11 mouse cellular contexts compared by ENCODE assay signal in genomic region chr4:155675991-155676390, GRCm38 (mm10). TPM values are rescaled to one million over a fixed set of nuclear protein-coding genes. Genes with fewer than 3 reads are reported as not detected.
DNase-seq lines count a peak whose midpoint lies in the region; ATAC-seq and TF ChIP-seq lines count a peak whose summit lies in the region.
"Had no signal": no experiment of that assay in that cellular context is flagged by ENCODE, and none has a peak within 500 bp of the region (broad histone marks: within the 10 kb centered on the region; RNA-seq: fewer than 3 reads in every experiment).

No protein-coding gene starts in this region.

- dilution Hi-C loops in CH12.LX (cut with MboI; ENCODE audit: extremely low pct_ligation_motif_present, extremely low pct_unique_long_range_greater_than_20kb, low sequenced_read_pairs), result no loop called here

- no peaks in the 10 kb centered on the region for H3K27me3 ChIP-seq in CH12.LX (replicated peaks)
- H3K27me3 ChIP-seq: midbrain, embryonic 15.5 days had no signal

- no peak for TF ChIP-seq POLR2A in CH12.LX (IDR thresholded peaks at IDR 0.05; ENCODE audit: low read depth, low read length)

- TF ChIP-seq EP300 in CH12.LX (IDR thresholded peaks at IDR 0.05; ENCODE audit: low read length), result no peak

- in situ Hi-C loops in CH12.LX (cut with MboI; ENCODE audit: low pct_ligation_motif_present, low pct_unique_long_range_greater_than_20kb, low sequenced_read_pairs), result no loop called here

- H3K27ac ChIP-seq in CH12.LX (ENCODE audit: insufficient read depth, low read depth), result no peak overlapping the region
- H3K27ac ChIP-seq: midbrain, embryonic 15.5 days had no signal

- H3K9ac ChIP-seq in CH12.LX (ENCODE audit: insufficient read depth, low read depth), result no peak overlapping the region
- H3K9ac ChIP-seq: midbrain, embryonic 15.5 days had no signal

- no peak overlapping the region for H3K4me2 ChIP-seq in CH12.LX (ENCODE audit: insufficient read depth, low read depth, poor library complexity, severe bottlenecking)
- H3K4me2 ChIP-seq: midbrain, embryonic 15.5 days had no signal

- no peaks in the 10 kb centered on the region for H3K9me3 ChIP-seq in CH12.LX (replicated peaks; ENCODE audit: low read length)
- H3K9me3 ChIP-seq: midbrain, embryonic 15.5 days had no signal

- H3K4me1 ChIP-seq in CH12.LX (ENCODE audit: control insufficient read depth in 1 of 2, insufficient read depth in 2 of 2), result no peaks in the 10 kb centered on the region
- H3K4me1 ChIP-seq: midbrain, embryonic 15.5 days had no signal

- H3K79me2 ChIP-seq in CH12.LX (replicated peaks; ENCODE audit: control insufficient read depth, extremely low read depth, insufficient read depth, poor library complexity, severe bottlenecking), result no peaks in the 10 kb centered on the region

- ATAC-seq in granulocyte monocyte progenitor cell, adult 5-6 weeks (replicated peaks; ENCODE audit: poor library complexity, severe bottlenecking), result peak; percentile 42; the same call in 1 of the 2 replicates
- ATAC-seq: midbrain, embryonic 15.5 days had no signal

- DNase-seq in adrenal gland, postnatal 14 days, result peak; percentile 60
- no peak for DNase-seq in adrenal gland, adult 18-20 months (ENCODE audit: low spot score in 2 of 2)
- DNase-seq in layer of hippocampus, adult 11-12 months (ENCODE audit: low spot score), result peak; percentile 35
- no peak for DNase-seq in layer of hippocampus, adult 9-10 months (ENCODE audit: low spot score)
- DNase-seq in CH12.LX (ENCODE audit: extremely low read depth), result no peak
- DNase-seq in spleen, adult 12 weeks (ENCODE audit: low spot score), result no peak
- no peak for DNase-seq in right cerebral cortex, postnatal 10 days (ENCODE audit: low spot score in 2 of 2)

- no peak overlapping the region for H3K4me3 ChIP-seq in CH12.LX (replicated peaks in 1 of 3; ENCODE audit: low read depth in 2 of 3, low read length in 2 of 3, poor library complexity in 1 of 3)
- H3K4me3 ChIP-seq: midbrain, embryonic 15.5 days had no signal

- TF ChIP-seq CTCF in CH12.LX (conservative IDR thresholded peaks at IDR 0.05 in 1 of 2, IDR thresholded peaks at IDR 0.05 in 1 of 2; ENCODE audit: low read depth in 2 of 2, low read length in 2 of 2), result peak in 1 of 2 experiments; percentile 59; a peak in 2 of 4 replicates

- H3K36me3 ChIP-seq in CH12.LX (replicated peaks in 1 of 2; ENCODE audit: control insufficient read depth in 1 of 2, insufficient read depth in 1 of 2, low read length in 1 of 2), result peaks cover 10 to 16% of the 10 kb centered on the region in 2 experiments
- H3K36me3 ChIP-seq: midbrain, embryonic 15.5 days had no signal

- peak; percentile 20 for TF ChIP-seq RAD21 in CH12.LX (IDR thresholded peaks at IDR 0.05; ENCODE audit: low read depth, low read length)

TF ChIP-seq in CH12.LX, 34 proteins besides CTCF, POLR2A, EP300 and RAD21:
- peak; percentile 50; the same call in 1 of the 2 replicates for TF ChIP-seq SMC3 (IDR thresholded peaks at IDR 0.05; ENCODE audit: low read depth, low read length)
- no peak for TF ChIP-seq IRF4 (IDR thresholded peaks at IDR 0.05; ENCODE audit: low read depth, low read length)

RNA-seq across cellular contexts. Expression of gene Mib2, which starts 7.0 kb away (rescaled TPM):
- 38.5 and 41.6 TPM in 2 replicates for total RNA-seq in adrenal gland, postnatal 14 days (2021)
- total RNA-seq in adrenal gland, adult 18-20 months (2021), result 10 to 100 TPM; 57.1 to 59.7 TPM
- total RNA-seq in CH12.LX (2012; rRNA removed) (24.8 and 66.5 TPM in 2 replicates), CH12.LX (2014; rRNA removed) (17.6 and 19.0 TPM in 2 replicates)
- polyA plus RNA-seq in CH12.LX (2012; ENCODE audit: insufficient read length, low read depth), result 23.6 and 25.5 TPM in 2 replicates
- total RNA-seq in granulocyte monocyte progenitor cell, adult 5-6 weeks (2014; fragmentation: Nextera tagmentation), result 2.9 and 18.0 TPM in 2 replicates
- 15.6 and 17.7 TPM in 2 replicates for total RNA-seq in granulocyte monocyte progenitor cell, adult 5-6 weeks (2017)

RNA-seq across cellular contexts. Expression of gene Fndc10, which starts 18.2 kb away (rescaled TPM):
- 34.8 and 45.9 TPM in 2 replicates for total RNA-seq in adrenal gland, postnatal 14 days (2021)
- 10 to 100 TPM; 31.5 to 48.1 TPM for total RNA-seq in adrenal gland, adult 18-20 months (2021)
- total RNA-seq in CH12.LX (2012; rRNA removed) (2.4 and 3.2 TPM in 2 replicates), CH12.LX (2014; rRNA removed) (0.96 and 1.7 TPM in 2 replicates)
- polyA plus RNA-seq in CH12.LX (2012; ENCODE audit: insufficient read length, low read depth), result 1.3 and 1.4 TPM in 2 replicates
- total RNA-seq in granulocyte monocyte progenitor cell, adult 5-6 weeks (2014; fragmentation: Nextera tagmentation), result 2.8 and 7.6 TPM in 2 replicates
- total RNA-seq in granulocyte monocyte progenitor cell, adult 5-6 weeks (2017), result 0.88 and 2.1 TPM in 2 replicates

RNA-seq across cellular contexts. Expression of gene Mmp23, which starts 22.8 kb away (rescaled TPM):
- 10.0 and 11.5 TPM in 2 replicates for total RNA-seq in adrenal gland, postnatal 14 days (2021)
- 10 to 100 TPM in 1 of 2 experiments, 1 to 10 TPM in 1; 5.6 to 12.8 TPM for total RNA-seq in adrenal gland, adult 18-20 months (2021)
- total RNA-seq in CH12.LX (2012; rRNA removed) (3.3 and 7.9 TPM in 2 replicates), CH12.LX (2014; rRNA removed) (0.74 and 1.1 TPM in 2 replicates)
- polyA plus RNA-seq in CH12.LX (2012; ENCODE audit: insufficient read length, low read depth), result 0.95 and 2.0 TPM in 2 replicates
- not detected in 2 replicates for total RNA-seq in granulocyte monocyte progenitor cell, adult 5-6 weeks (2014; fragmentation: Nextera tagmentation)
- not detected in 2 replicates for total RNA-seq in granulocyte monocyte progenitor cell, adult 5-6 weeks (2017)

RNA-seq across cellular contexts. Expression of gene Ssu72, which starts 28.6 kb away (rescaled TPM):
- total RNA-seq in adrenal gland, postnatal 14 days (2021), result 94.3 and 97.0 TPM in 2 replicates
- total RNA-seq in adrenal gland, adult 18-20 months (2021), result 100 to 1,000 TPM in 1 of 2 experiments, 10 to 100 TPM in 1; 92.0 to 105 TPM
- total RNA-seq in CH12.LX (2012; rRNA removed) (169 and 172 TPM in 2 replicates), CH12.LX (2014; rRNA removed) (245 TPM in 2 replicates)
- polyA plus RNA-seq in CH12.LX (2012; ENCODE audit: insufficient read length, low read depth), result 140 and 160 TPM in 2 replicates
- total RNA-seq in granulocyte monocyte progenitor cell, adult 5-6 weeks (2014; fragmentation: Nextera tagmentation), result 58.5 and 75.8 TPM in 2 replicates
- total RNA-seq in granulocyte monocyte progenitor cell, adult 5-6 weeks (2017), result 80.5 and 99.6 TPM in 2 replicates

RNA-seq across cellular contexts. Expression of gene Gm10563, which starts 30.8 kb away (rescaled TPM):
- not detected in 2 replicates for total RNA-seq in adrenal gland, postnatal 14 days (2021)
- not detected for total RNA-seq in adrenal gland, adult 18-20 months (2021)
- total RNA-seq in CH12.LX (2012; rRNA removed) (not detected in 2 replicates), CH12.LX (2014; rRNA removed) (not detected in 2 replicates)
- polyA plus RNA-seq in CH12.LX (2012; ENCODE audit: insufficient read length, low read depth), result not detected in 2 replicates
- total RNA-seq in granulocyte monocyte progenitor cell, adult 5-6 weeks (2014; fragmentation: Nextera tagmentation), result not detected in 2 replicates
- total RNA-seq in granulocyte monocyte progenitor cell, adult 5-6 weeks (2017), result not detected in 2 replicates
- total RNA-seq: heart, postnatal 10 days; left cerebral cortex, adult 18-20 months had no signal
- polyA plus RNA-seq: midbrain, embryonic 15.5 days had no signal

Comparison
In these comparisons a context has a peak if more than half of its experiments do, and no peak if none do; other contexts are left out.
1. DNase-seq: peak in adrenal gland, postnatal 14 days (single experiment) and layer of hippocampus, adult 11-12 months (single experiment); none in adrenal gland, adult 18-20 months (0 of 2), layer of hippocampus, adult 9-10 months (single experiment), CH12.LX (single experiment), spleen, adult 12 weeks (single experiment) and right cerebral cortex, postnatal 10 days (0 of 2).